Mouse (Mus musculus): ENCODE measurements around the gene Hint1. TPM values are rescaled to one million over a fixed set of nuclear protein-coding genes. Genes with fewer than 3 reads are reported as not detected.
"Not testable (repeated sequence)": the region's sequence is repeated elsewhere in the genome, so short reads cannot be mapped to it uniquely, and the experiment has no call there.

The Hint1 gene
- polyA plus RNA-seq, 1 experiment from 2014 or later: 878 TPM

DNA sequence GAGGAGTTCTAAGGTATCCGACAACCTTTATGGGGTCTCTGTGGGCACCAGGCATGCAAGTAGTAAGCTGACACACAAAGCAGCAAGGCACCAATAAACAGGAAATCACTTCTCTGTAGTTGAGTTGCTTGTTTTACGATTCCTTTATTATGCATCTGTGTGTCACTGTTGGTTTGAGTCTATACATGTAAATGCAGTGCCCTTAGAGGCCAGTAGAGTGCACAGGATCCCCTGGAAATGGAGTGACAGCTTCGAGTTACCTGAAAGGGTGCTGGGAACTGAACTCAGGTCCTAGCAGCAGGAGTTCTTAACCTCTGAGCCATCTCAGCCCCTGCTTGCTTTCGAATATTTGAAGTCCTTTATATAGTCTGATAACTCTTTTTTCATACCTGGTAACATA is 26.5 kb upstream of the Hint1 start:
- 87% methylated on average over 4 of the region's 4 CpGs for WGBS
- ATAC-seq (ENCODE audit: low FRiP score): no peak
- no peak overlapping the region for H3K4me2 ChIP-seq (replicated peaks)

DNA sequence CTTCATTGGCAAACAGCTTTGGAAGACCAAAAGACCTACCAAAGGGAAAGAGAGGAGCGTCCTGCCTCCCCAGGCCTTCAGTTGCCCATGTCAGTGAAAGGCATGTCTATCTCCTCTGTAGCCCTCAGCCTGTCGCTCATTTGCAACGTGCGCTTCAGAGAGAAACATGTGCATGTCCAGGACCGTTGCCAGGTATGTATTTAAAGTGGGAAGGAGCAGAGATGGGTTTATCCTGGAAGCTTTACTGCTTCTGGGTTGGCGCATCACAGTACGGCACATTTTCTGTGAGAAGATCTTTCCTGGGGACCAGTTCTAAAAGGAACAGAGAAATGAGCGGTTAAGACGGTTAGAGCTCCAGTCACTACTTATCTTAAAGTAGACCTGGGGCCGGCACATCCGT is 25.3 kb upstream of the Hint1 start:
- H3K4me1 ChIP-seq (replicated peaks; ENCODE audit: control insufficient read depth, insufficient read depth, low read length): peaks cover 3% of the 10 kb centered on the region; the same call in 1 of the 2 replicates
- 89% methylated on average over 11 of the region's 11 CpGs for WGBS
- H3K27me3 ChIP-seq (ENCODE audit: control insufficient read depth, insufficient read depth, low read length): no peaks in the 10 kb centered on the region
- no peaks in the 10 kb centered on the region for H3K9me3 ChIP-seq (ENCODE audit: control insufficient read depth, low read length)
- no peak overlapping the region for H3K27ac ChIP-seq
- no peaks in the 10 kb centered on the region for H3K36me3 ChIP-seq (replicated peaks; ENCODE audit: control insufficient read depth, insufficient read depth)
- H3K4me2 ChIP-seq (replicated peaks): no peak overlapping the region
- no peak for ATAC-seq (ENCODE audit: low FRiP score)
- DNase-seq (ENCODE audit: low spot score): no peak
- H3K9ac ChIP-seq: no peak overlapping the region
- H3K4me3 ChIP-seq (replicated peaks; ENCODE audit: low read length): no peak overlapping the region

More for the DNA sequence above, 26.5 kb upstream of the Hint1 start:
- no peak overlapping the region for H3K9ac ChIP-seq
- no peaks in the 10 kb centered on the region for H3K4me1 ChIP-seq (replicated peaks; ENCODE audit: control insufficient read depth, insufficient read depth, low read length)
- H3K36me3 ChIP-seq (replicated peaks; ENCODE audit: control insufficient read depth, insufficient read depth): no peaks in the 10 kb centered on the region
- DNase-seq (ENCODE audit: low spot score): no peak
- H3K9me3 ChIP-seq (ENCODE audit: control insufficient read depth, low read length): no peaks in the 10 kb centered on the region
- H3K27me3 ChIP-seq (ENCODE audit: control insufficient read depth, insufficient read depth, low read length): no peaks in the 10 kb centered on the region
- H3K27ac ChIP-seq: no peak overlapping the region
- no peak overlapping the region for H3K4me3 ChIP-seq (replicated peaks; ENCODE audit: low read length)

DNA sequence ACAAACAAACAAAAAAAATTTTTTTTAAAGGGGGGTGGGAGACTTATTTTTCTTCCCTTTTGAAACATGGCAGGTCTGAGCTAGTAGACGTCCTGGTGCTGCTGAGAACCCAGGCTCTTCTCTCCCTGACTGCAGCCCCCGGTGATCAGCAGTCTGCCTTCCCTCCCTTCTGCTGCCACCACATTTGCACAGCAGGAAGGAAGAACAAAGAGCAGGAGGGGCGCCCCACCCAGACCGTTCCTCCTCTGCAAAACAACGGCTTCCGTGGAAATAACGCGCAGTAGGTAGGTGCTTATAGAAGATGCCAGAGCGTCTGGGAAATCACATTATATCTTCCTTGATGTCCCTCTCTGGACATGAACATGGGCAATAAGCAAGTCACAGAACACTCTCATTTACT is 21.8 kb upstream of the Hint1 start:
- WGBS: 44% methylated on average over 9 of the region's 9 CpGs
- ATAC-seq (ENCODE audit: low FRiP score) (no peak), DNase-seq (ENCODE audit: low spot score) (no peak)
- H3K4me2 ChIP-seq (replicated peaks): no peak overlapping the region
- no peak overlapping the region for H3K4me3 ChIP-seq (replicated peaks; ENCODE audit: low read length)
- no peaks in the 10 kb centered on the region for H3K36me3 ChIP-seq (replicated peaks; ENCODE audit: control insufficient read depth, insufficient read depth)
- no peak overlapping the region for H3K27ac ChIP-seq
- H3K4me1 ChIP-seq (replicated peaks; ENCODE audit: control insufficient read depth, insufficient read depth, low read length): peaks cover 5% of the 10 kb centered on the region; the same call in 1 of the 2 replicates
- no peaks in the 10 kb centered on the region for H3K27me3 ChIP-seq (ENCODE audit: control insufficient read depth, insufficient read depth, low read length)
- no peak overlapping the region for H3K9ac ChIP-seq
- H3K9me3 ChIP-seq (ENCODE audit: control insufficient read depth, low read length): no peaks in the 10 kb centered on the region

DNA sequence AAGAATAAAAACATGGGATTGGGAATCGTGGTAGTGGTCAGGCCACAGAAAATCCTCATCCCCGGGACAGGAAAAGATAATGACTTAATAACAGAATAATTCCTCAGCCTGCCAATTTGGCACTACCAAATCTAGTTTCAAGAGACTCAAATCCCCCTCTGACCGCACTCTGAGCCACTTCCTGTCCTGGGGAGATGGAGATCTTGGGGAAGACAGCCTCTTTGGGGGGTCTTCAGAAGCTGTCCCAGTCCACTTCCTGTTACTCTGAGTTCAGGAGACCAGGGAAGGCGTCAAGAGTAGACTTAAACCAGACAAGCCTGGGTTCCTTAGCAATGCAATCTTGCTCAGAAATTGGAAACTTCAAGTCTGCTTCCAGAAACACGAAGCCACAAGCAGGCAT is 21.2 kb upstream of the Hint1 start:
- Histone ChIP-seq H3K36me3 (replicated peaks; ENCODE audit: control insufficient read depth, insufficient read depth) (no peaks in the 10 kb centered on the region), H3K9ac (no peak overlapping the region), H3K4me2 (replicated peaks) (no peak overlapping the region), H3K4me3 (replicated peaks; ENCODE audit: low read length) (no peak overlapping the region), H3K4me1 (replicated peaks; ENCODE audit: control insufficient read depth, insufficient read depth, low read length) (peaks cover 5% of the 10 kb centered on the region; the same call in 1 of the 2 replicates), H3K27me3 (ENCODE audit: control insufficient read depth, insufficient read depth, low read length) (no peaks in the 10 kb centered on the region), H3K9me3 (ENCODE audit: control insufficient read depth, low read length) (no peaks in the 10 kb centered on the region), H3K27ac (no peak overlapping the region)
- no peak for DNase-seq (ENCODE audit: low spot score)
- no peak for ATAC-seq (ENCODE audit: low FRiP score)
- 83% methylated on average over 5 of the region's 5 CpGs for WGBS

DNA sequence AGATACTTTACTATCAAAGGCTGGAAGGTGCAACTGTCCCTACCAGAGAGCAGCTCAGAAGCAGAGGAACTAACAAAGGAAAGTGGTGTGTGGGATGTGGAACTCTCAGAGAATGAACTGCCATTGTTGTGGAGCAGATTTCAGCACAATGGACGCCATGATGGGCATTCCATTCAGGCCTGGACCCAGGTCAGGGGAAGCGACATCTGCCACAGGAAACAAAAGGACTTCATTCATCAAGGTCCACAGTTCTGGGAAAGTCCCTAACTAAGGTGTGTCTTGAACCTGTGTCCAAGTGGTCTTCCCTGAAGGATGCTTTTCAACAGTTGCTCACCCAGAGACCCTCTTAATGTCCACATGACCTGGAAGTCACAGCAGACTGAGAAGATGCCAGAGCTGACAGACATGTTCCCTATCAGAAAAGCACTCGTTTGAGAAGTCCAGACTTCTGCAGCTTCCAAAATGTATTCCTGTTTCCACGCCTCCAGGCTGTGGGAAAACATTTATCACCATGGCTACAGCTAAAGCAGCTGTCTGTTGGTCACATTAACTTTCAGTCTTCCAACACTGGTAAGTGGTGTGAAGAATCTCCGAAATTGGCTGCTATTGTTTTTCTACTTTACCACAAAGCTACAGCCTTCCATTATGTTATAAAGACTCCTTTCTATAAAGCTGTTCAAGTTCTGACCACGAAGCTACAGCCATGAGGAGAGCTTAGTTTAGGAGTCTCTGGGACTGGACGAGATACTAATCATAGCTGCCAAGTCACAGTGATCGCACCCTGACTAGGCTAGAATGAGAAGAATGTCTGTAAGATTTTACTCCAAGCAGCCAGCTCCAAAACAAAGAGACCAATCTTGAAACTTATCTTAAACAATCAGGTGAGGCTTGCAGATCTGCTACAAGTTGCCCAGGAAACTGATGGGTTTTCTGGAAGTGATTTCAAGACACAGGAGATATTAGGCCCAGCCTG is 20.4 kb upstream of the Hint1 start:
- no peaks in the 10 kb centered on the region for H3K36me3 ChIP-seq (replicated peaks; ENCODE audit: control insufficient read depth, insufficient read depth)
- WGBS: 10% methylated on average over 8 of the region's 8 CpGs
- DNase-seq (ENCODE audit: low spot score) (peak; percentile 33), ATAC-seq (ENCODE audit: low FRiP score) (peak; percentile 34; the same call in 1 of the 2 replicates)
- H3K9me3 ChIP-seq (ENCODE audit: control insufficient read depth, low read length): no peaks in the 10 kb centered on the region
- no peak overlapping the region for H3K4me2 ChIP-seq (replicated peaks)
- H3K27ac ChIP-seq: 0 out of 2 replicates have a peak overlapping the region, but pooled peaks have one; percentile 12
- H3K4me3 ChIP-seq (replicated peaks; ENCODE audit: low read length): no peak overlapping the region
- peaks cover 5% of the 10 kb centered on the region; the same call in 1 of the 2 replicates for H3K4me1 ChIP-seq (replicated peaks; ENCODE audit: control insufficient read depth, insufficient read depth, low read length)
- no peak overlapping the region; the same call in 1 of the 2 replicates for H3K9ac ChIP-seq
- no peaks in the 10 kb centered on the region for H3K27me3 ChIP-seq (ENCODE audit: control insufficient read depth, insufficient read depth, low read length)

DNA sequence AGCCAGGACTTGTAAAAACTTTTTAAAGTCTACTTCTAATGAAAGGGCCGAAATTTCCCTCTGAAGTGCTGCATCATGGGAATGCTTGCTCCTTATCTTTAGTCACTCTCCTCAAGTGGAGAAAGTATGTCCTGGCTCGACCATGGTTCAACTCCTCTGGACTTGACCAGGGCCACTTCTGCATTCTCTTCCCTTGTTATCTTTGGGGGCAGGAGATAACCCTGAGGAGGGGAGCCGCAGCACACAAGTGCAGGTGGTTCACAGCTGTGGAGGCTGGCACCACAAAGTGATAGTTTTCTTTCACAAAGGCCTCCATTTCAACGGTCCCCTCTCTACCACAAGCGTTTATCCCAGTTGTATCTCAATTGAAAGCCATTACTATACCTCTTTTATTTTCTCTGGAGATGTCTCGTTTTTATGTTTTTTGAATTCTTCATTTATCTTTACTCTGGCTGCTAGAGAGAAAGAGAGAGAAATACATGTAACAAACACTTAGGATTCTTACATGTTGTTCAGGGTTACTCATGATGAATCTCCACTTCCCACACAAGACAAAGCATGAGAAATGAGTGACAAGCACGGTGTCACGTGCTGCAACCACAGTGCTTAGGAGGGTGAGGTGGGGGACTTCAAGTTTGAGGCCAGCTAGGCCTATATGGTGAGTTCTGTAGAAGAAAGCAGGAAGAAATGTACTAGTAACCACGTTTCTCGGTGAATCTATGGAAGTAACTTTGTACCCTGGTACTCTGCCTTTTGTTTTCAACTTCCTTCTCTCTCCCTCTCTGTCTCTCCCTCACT is 16.0 kb upstream of the Hint1 start:
- ATAC-seq (ENCODE audit: low FRiP score): no peak
- 86% methylated on average over 10 of the region's 10 CpGs for WGBS

DNA sequence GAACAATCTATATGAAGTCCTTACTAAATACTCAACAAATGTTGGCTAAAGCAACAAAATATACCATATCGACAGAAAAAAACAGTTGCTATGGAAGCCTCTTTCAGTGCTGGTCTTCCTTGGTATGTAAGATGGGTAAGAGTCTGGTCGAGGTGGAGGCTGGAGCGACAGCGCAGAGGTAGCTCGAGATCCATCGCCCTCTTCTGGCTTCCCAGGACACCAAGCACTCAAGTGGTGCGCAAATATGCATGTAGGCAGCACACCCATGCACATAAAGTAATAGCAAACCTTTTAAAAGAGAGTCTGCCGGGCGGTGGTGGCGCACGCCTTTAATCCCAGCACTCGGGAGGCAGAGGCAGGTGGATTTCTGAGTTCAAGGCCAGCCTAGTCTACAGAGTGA is 14.5 kb upstream of the Hint1 start:
- Histone ChIP-seq H3K36me3 (replicated peaks; ENCODE audit: control insufficient read depth, insufficient read depth) (no peaks in the 10 kb centered on the region), H3K4me3 (replicated peaks; ENCODE audit: low read length) (no peak overlapping the region), H3K4me1 (replicated peaks; ENCODE audit: control insufficient read depth, insufficient read depth, low read length) (no peaks in the 10 kb centered on the region), H3K9ac (no peak overlapping the region), H3K27me3 (ENCODE audit: control insufficient read depth, insufficient read depth, low read length) (no peaks in the 10 kb centered on the region), H3K27ac (no peak overlapping the region), H3K9me3 (ENCODE audit: control insufficient read depth, low read length) (no peaks in the 10 kb centered on the region), H3K4me2 (replicated peaks) (no peak overlapping the region)
- no peak for DNase-seq (ENCODE audit: low spot score)
- 94% methylated on average over 12 of the region's 12 CpGs for WGBS
- ATAC-seq (ENCODE audit: low FRiP score): no peak

More for the DNA sequence above, 16.0 kb upstream of the Hint1 start:
- H3K27me3 ChIP-seq (ENCODE audit: control insufficient read depth, insufficient read depth, low read length): no peaks in the 10 kb centered on the region
- H3K9me3 ChIP-seq (ENCODE audit: control insufficient read depth, low read length): no peaks in the 10 kb centered on the region
- no peak overlapping the region for H3K4me2 ChIP-seq (replicated peaks)
- no peak for DNase-seq (ENCODE audit: low spot score)
- H3K4me1 ChIP-seq (replicated peaks; ENCODE audit: control insufficient read depth, insufficient read depth, low read length): peaks cover 5% of the 10 kb centered on the region; the same call in 1 of the 2 replicates
- H3K9ac ChIP-seq: no peak overlapping the region
- no peak overlapping the region for H3K27ac ChIP-seq
- no peaks in the 10 kb centered on the region for H3K36me3 ChIP-seq (replicated peaks; ENCODE audit: control insufficient read depth, insufficient read depth)
- no peak overlapping the region for H3K4me3 ChIP-seq (replicated peaks; ENCODE audit: low read length)

DNA sequence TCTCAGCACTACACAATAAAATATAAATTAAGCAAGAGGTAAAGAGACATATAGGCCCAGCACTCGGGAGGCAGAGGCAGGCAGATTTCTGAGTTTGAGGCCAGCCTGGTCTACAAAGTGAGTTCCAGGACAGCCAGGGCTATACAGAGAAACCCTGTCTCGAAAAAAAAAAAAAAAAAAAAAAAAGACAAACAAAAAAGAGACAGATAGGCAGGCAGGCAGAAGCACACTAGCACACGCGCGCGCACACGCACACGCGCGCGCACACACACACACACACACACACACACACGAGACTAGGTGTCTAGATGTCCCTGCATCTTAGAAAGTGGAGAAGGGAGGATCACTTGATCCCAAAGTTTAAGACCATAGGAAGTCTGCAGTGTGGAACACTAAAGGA is 7.3 kb upstream of the Hint1 start:
- not testable (repeated sequence) for DNase-seq (ENCODE audit: low spot score); H3K27me3 ChIP-seq (ENCODE audit: control insufficient read depth, insufficient read depth, low read length); H3K9me3 ChIP-seq (ENCODE audit: control insufficient read depth, low read length); H3K4me2 ChIP-seq (replicated peaks); H3K27ac ChIP-seq; H3K4me1 ChIP-seq (replicated peaks; ENCODE audit: control insufficient read depth, insufficient read depth, low read length); H3K4me3 ChIP-seq (replicated peaks; ENCODE audit: low read length); ATAC-seq (ENCODE audit: low FRiP score); H3K9ac ChIP-seq; H3K36me3 ChIP-seq (replicated peaks; ENCODE audit: control insufficient read depth, insufficient read depth)
- WGBS: 97% methylated on average over 11 of the region's 12 CpGs

Measured in hindbrain, embryonic 14.5 days (tissue).